Mouse (Mus musculus) intestine, embryonic 16.5 days (tissue): Measurements from ENCODE around the gene Ciart. TPM values are rescaled to one million over a fixed set of nuclear protein-coding genes. Genes with fewer than 3 reads are reported as not detected.

ENCODE experiments used
- ATAC-seq: fragments of 200-750 bp; cut with Nextera tagmentation; 2 replicates; pipeline ENCODE4 v1.8.0; 2017; ENCODE audit warnings: moderate TSS enrichment, moderate library complexity
- H3K27ac ChIP-seq: fragments of 300-500 bp; sonication (generic); 2 replicates; pipeline ENCODE4 v1.5.1; 2014; ENCODE audit warnings: mild to moderate bottlenecking, low read length
- H3K27me3 ChIP-seq: fragments of 300-500 bp; sonication (generic); replicated peaks from 2 replicates; pipeline ENCODE4 v1.6.1; 2014; ENCODE audit warnings: low read length, control low read depth, mixed read lengths; ENCODE audit not compliant: control insufficient read depth, insufficient read depth
- H3K36me3 ChIP-seq: fragments of 300-500 bp; sonication (generic); 2 replicates; pipeline ENCODE4 v1.6.1; 2014; ENCODE audit warnings: low read length, control low read depth; ENCODE audit not compliant: control insufficient read depth, insufficient read depth
- H3K4me1 ChIP-seq: fragments of 300-500 bp; sonication (generic); 2 replicates; pipeline ENCODE4 v1.6.1; 2014; ENCODE audit warnings: low read length, control low read depth, mixed read lengths; ENCODE audit not compliant: control insufficient read depth, insufficient read depth
- H3K4me2 ChIP-seq: fragments of 300-500 bp; sonication (generic); 2 replicates; pipeline ENCODE4 v1.6.1; 2014; ENCODE audit warnings: low read depth, low read length, control low read depth
- H3K4me3 ChIP-seq: fragments of 300-500 bp; sonication (generic); 2 replicates; pipeline ENCODE4 v1.5.1; 2014; ENCODE audit warnings: mild to moderate bottlenecking, low read length
- H3K9ac ChIP-seq: fragments of 300-500 bp; sonication (generic); 2 replicates; pipeline ENCODE4 v1.6.1; 2014; ENCODE audit warnings: low read depth, low read length
- H3K9me3 ChIP-seq: fragments of 300-500 bp; sonication (generic); 2 replicates; pipeline ENCODE4 v1.6.1; 2016; ENCODE audit warnings: low read length, control low read depth; ENCODE audit not compliant: control insufficient read depth
- WGBS: fragments of 180-500 bp; shearing (Covaris S2); extraction: QIAGEN DNeasy Blood & Tissue Kit; methylation state at CpG from one replicate; pipeline ENCODE4 v1.1.7; 2014; 5-methylcytosine and 5-hydroxymethylcytosine counted together
- polyA plus RNA-seq: library from polyadenylated mRNA; unstranded; fragments of >200 nt; fragmentation: Nextera tagmentation; extraction: Ambion mirVana; gene quantifications from 2 replicates; pipeline ENCODE4 v1.2.1, GENCODE M21; 2015

Gene Ciart
- polyA plus RNA-seq, 1 experiment from 2014 or later, result 7.6 TPM

GRCm38 (mm10) chr3:95839250-95839649 lies 42.8 kb downstream of the Ciart start:
- ATAC-seq, result no peak
- Histone ChIP-seq H3K27me3 (no peaks in the 10 kb centered on the region), H3K27ac (no peak overlapping the region), H3K36me3 (peaks cover 16% of the 10 kb centered on the region), H3K9me3 (no peaks in the 10 kb centered on the region), H3K9ac (no peak overlapping the region), H3K4me1 (no peaks in the 10 kb centered on the region), H3K4me2 (no peak overlapping the region), H3K4me3 (no peak overlapping the region)
- 88% methylated on average over 2 of the region's 2 CpGs for WGBS

GRCm38 (mm10) chr3:95829053-95829452 lies 53.0 kb downstream of the Ciart start:
- Histone ChIP-seq H3K4me1 (no peaks in the 10 kb centered on the region), H3K4me2 (no peak overlapping the region), H3K9me3 (no peaks in the 10 kb centered on the region), H3K27ac (no peak overlapping the region), H3K36me3 (peaks cover 23% of the 10 kb centered on the region), H3K27me3 (no peaks in the 10 kb centered on the region), H3K9ac (no peak overlapping the region), H3K4me3 (no peak overlapping the region)
- 97% methylated on average over 4 of the region's 4 CpGs for WGBS
- no peak for ATAC-seq

Other genes starting within 250 kb of the Ciart start
- 14.7 and 17.0 TPM in 2 replicates for gene Mcl1, start 223.5 kb downstream of the Ciart start, polyA plus RNA-seq
- 2.5 and 3.2 TPM in 2 replicates for gene Adamtsl4, start 194.3 kb downstream of the Ciart start, polyA plus RNA-seq
- gene Ecm1, start 142.7 kb downstream of the Ciart start, polyA plus RNA-seq, result 15.3 and 17.8 TPM in 2 replicates
- gene Tars2, start 122.0 kb downstream of the Ciart start, polyA plus RNA-seq, result 56.3 and 58.9 TPM in 2 replicates
- gene Rprd2, start 63.4 kb downstream of the Ciart start, polyA plus RNA-seq, result 13.5 TPM in 2 replicates
- 39.2 and 42.0 TPM in 2 replicates for gene Prpf3, start 26.4 kb downstream of the Ciart start, polyA plus RNA-seq
- 357 and 360 TPM in 2 replicates for gene Mrps21, start 10.7 kb downstream of the Ciart start, polyA plus RNA-seq
- gene BC028528, start 9.8 kb upstream of the Ciart start, polyA plus RNA-seq, result 18.4 and 19.8 TPM in 2 replicates
- 47.7 and 55.6 TPM in 2 replicates for gene Aph1a, start 11.7 kb upstream of the Ciart start, polyA plus RNA-seq
- gene Car14, start 22.4 kb upstream of the Ciart start, polyA plus RNA-seq, result 0.76 and 1.1 TPM in 2 replicates
- gene Anp32e, start 47.0 kb upstream of the Ciart start, polyA plus RNA-seq, result 140 and 150 TPM in 2 replicates
- gene Plekho1, start 113.8 kb upstream of the Ciart start, polyA plus RNA-seq, result 17.3 and 17.7 TPM in 2 replicates
- gene Vps45, start 176.2 kb upstream of the Ciart start, polyA plus RNA-seq, result 28.0 and 28.5 TPM in 2 replicates
- gene Otud7b, start 222.3 kb upstream of the Ciart start, polyA plus RNA-seq, result 14.7 and 15.5 TPM in 2 replicates